Mouse (Mus musculus) bone marrow, adult 2 months (tissue): ENCODE data around the gene Gm49354. TPM values are rescaled to one million over a fixed set of nuclear protein-coding genes. Genes with fewer than 3 reads are reported as not detected.
"Not testable (repeated sequence)": the region's sequence is repeated elsewhere in the genome, so short reads cannot be mapped to it uniquely, and the experiment has no call there.

ENCODE experiments used
- H3K27ac ChIP-seq: fragments of 200-500 bp; 2 replicates; pipeline ENCODE4 v1.5.1; 2012; ENCODE audit warnings: low read depth, mild to moderate bottlenecking, control low read depth, inconsistent platforms, low read length; ENCODE audit not compliant: control insufficient read depth, poor library complexity, insufficient read depth
- H3K4me1 ChIP-seq: fragments of 200-500 bp; 2 replicates; pipeline ENCODE4 v1.6.1; 2011; ENCODE audit warnings: low read length; ENCODE audit not compliant: control insufficient read depth, insufficient read depth
- H3K4me3 ChIP-seq: fragments of 200-500 bp; replicated peaks from 2 replicates; pipeline ENCODE3; 2011; ENCODE audit warnings: mild to moderate bottlenecking, low read depth, low read length, control low read depth; ENCODE audit not compliant: control insufficient read depth
- CTCF ChIP-seq: fragments of 200-500 bp; IDR thresholded peaks from 2 replicates; pipeline ENCODE4 v1.5.1; 2011; ENCODE audit warnings: low read length, control low read depth; ENCODE audit not compliant: control insufficient read depth, insufficient read depth
- POLR2A ChIP-seq: fragments of 200-500 bp; IDR thresholded peaks from 2 replicates; pipeline ENCODE4 v1.6.1; 2011; ENCODE audit warnings: low read depth, mild to moderate bottlenecking, control low read depth, low read length, borderline replicate concordance; ENCODE audit not compliant: control insufficient read depth
- WGBS: fragments of 180-500 bp; shearing (Covaris S2); methylation state at CpG from one replicate; pipeline ENCODE4 v1.1.7; 2018; 5-methylcytosine and 5-hydroxymethylcytosine counted together
- polyA plus RNA-seq: library from polyadenylated mRNA; stranded (reverse); fragments of >200 nt; gene quantifications from 2 replicates; pipeline ENCODE4 v1.2.4, GENCODE M21; 2011; ENCODE audit warnings: low replicate concordance; ENCODE audit not compliant: missing spikeins, insufficient read depth, insufficient read length

Gm49354 gene
- polyA plus RNA-seq, 1 experiment = 30.5 TPM

GRCm38 (mm10) chr13:59801000-59801399 lies 19.0 kb upstream of the Gm49354 start:
- peaks cover 8% of the 10 kb centered on the region for H3K4me1 ChIP-seq
- TF ChIP-seq CTCF (no peak), POLR2A (no peak)

GRCm38 (mm10) chr13:59800077-59800476 lies 18.0 kb upstream of the Gm49354 start:
- WGBS = 30% methylated on average over 2 of the region's 2 CpGs
- peaks cover 8% of the 10 kb centered on the region for H3K4me1 ChIP-seq
- no peak overlapping the region for H3K27ac ChIP-seq

More at GRCm38 (mm10) chr13:59801000-59801399, 19.0 kb upstream of the Gm49354 start:
- Histone ChIP-seq H3K27ac (no peak overlapping the region; the same call in 1 of the 2 replicates), H3K4me3 (no peak overlapping the region)
- WGBS = 84% methylated on average over 6 of the region's 6 CpGs

GRCm38 (mm10) chr13:59798306-59798705 lies 16.3 kb upstream of the Gm49354 start:
- H3K27ac ChIP-seq = peak overlapping the region; percentile 44; the same call in 1 of the 2 replicates
- H3K4me1 ChIP-seq = peaks cover 8% of the 10 kb centered on the region
- TF ChIP-seq CTCF = no peak
- no peak for TF ChIP-seq POLR2A
- WGBS = 59% methylated on average over 1 of the region's 1 CpGs
- H3K4me3 ChIP-seq = no peak overlapping the region

More at GRCm38 (mm10) chr13:59800077-59800476, 18.0 kb upstream of the Gm49354 start:
- H3K4me3 ChIP-seq = no peak overlapping the region
- TF ChIP-seq CTCF = no peak
- TF ChIP-seq POLR2A = no peak

- no peak overlapping the region for H3K4me3 ChIP-seq
- peak overlapping the region; percentile 95 for H3K27ac ChIP-seq
- 92% methylated on average over 9 of the region's 9 CpGs for WGBS
- H3K4me1 ChIP-seq = peaks cover 8% of the 10 kb centered on the region
- no peak for TF ChIP-seq POLR2A
- no peak for TF ChIP-seq CTCF
These were observed 14.4 kb upstream of the Gm49354 start for GRCm38 (mm10) chr13:59796466-59796848.

GRCm38 (mm10) chr13:59795807-59796465 lies 13.9 kb upstream of the Gm49354 start:
- H3K4me1 ChIP-seq = peaks cover 8% of the 10 kb centered on the region
- WGBS = 67% methylated on average over 6 of the region's 6 CpGs
- TF ChIP-seq CTCF (no peak), POLR2A (no peak)
- H3K27ac ChIP-seq = peak overlapping the region; percentile 95
- H3K4me3 ChIP-seq = no peak overlapping the region

GRCm38 (mm10) chr13:59794786-59795185 lies 12.7 kb upstream of the Gm49354 start:
- WGBS = 88% methylated on average over 1 of the region's 1 CpGs
- no peak overlapping the region for H3K27ac ChIP-seq
- H3K4me1 ChIP-seq = peaks cover 8% of the 10 kb centered on the region
- no peak overlapping the region for H3K4me3 ChIP-seq
- TF ChIP-seq CTCF = no peak
- no peak for TF ChIP-seq POLR2A

- 80% methylated on average over 1 of the region's 1 CpGs for WGBS
- not testable (repeated sequence) for H3K4me1 ChIP-seq, H3K4me3 ChIP-seq, H3K27ac ChIP-seq
These were observed 2.2 kb downstream of the Gm49354 start for GRCm38 (mm10) chr13:59779744-59780264.

- 76% methylated on average over 4 of the region's 4 CpGs for WGBS
- TF ChIP-seq POLR2A = no peak
- no peak; the same call in 1 of the 2 replicates for TF ChIP-seq CTCF
- H3K4me3 ChIP-seq = no peak overlapping the region
These were observed 2.8 kb downstream of the Gm49354 start for GRCm38 (mm10) chr13:59779213-59779612.

More at GRCm38 (mm10) chr13:59779213-59779612, 2.8 kb downstream of the Gm49354 start:
- no peak overlapping the region for H3K27ac ChIP-seq
- no peaks in the 10 kb centered on the region for H3K4me1 ChIP-seq
